Mouse (Mus musculus) forebrain, embryonic 16.5 days (tissue): Measurements from ENCODE around the gene Ncf1. TPM values are rescaled to one million over a fixed set of nuclear protein-coding genes. Genes with fewer than 3 reads are reported as not detected.

ENCODE experiments used
- ATAC-seq: fragments of 200-750 bp; cut with Nextera tagmentation; 2 replicates; pipeline ENCODE4 v1.8.0; 2017; ENCODE audit warnings: mild to moderate bottlenecking, moderate library complexity
- H3K27ac ChIP-seq: fragments of 300-500 bp; sonication (generic); 2 replicates; pipeline ENCODE4 v1.5.1; 2014; ENCODE audit warnings: low read length, control low read depth
- H3K27me3 ChIP-seq: fragments of 300-500 bp; sonication (generic); replicated peaks from 2 replicates; pipeline ENCODE4 v1.6.1; 2014; ENCODE audit warnings: low read length; ENCODE audit not compliant: control insufficient read depth, insufficient read depth
- H3K36me3 ChIP-seq: fragments of 300-500 bp; sonication (generic); 2 replicates; pipeline ENCODE4 v1.6.1; 2014; ENCODE audit not compliant: control insufficient read depth, insufficient read depth
- H3K4me1 ChIP-seq: fragments of 300-500 bp; sonication (generic); replicated peaks from 2 replicates; pipeline ENCODE4 v1.6.1; 2014; ENCODE audit warnings: low read length; ENCODE audit not compliant: control insufficient read depth, insufficient read depth
- H3K4me2 ChIP-seq: fragments of 300-500 bp; sonication (generic); 2 replicates; pipeline ENCODE4 v1.6.1; 2014; ENCODE audit warnings: mild to moderate bottlenecking, low read length, control low read depth
- H3K4me3 ChIP-seq: fragments of 300-500 bp; sonication (generic); replicated peaks from 2 replicates; pipeline ENCODE4 v1.5.1; 2014; ENCODE audit warnings: mild to moderate bottlenecking, low read length, control low read depth
- H3K9ac ChIP-seq: fragments of 300-500 bp; sonication (generic); replicated peaks from 2 replicates; pipeline ENCODE4 v1.6.1; 2014; ENCODE audit warnings: low read depth, low read length, control low read depth
- H3K9me3 ChIP-seq: fragments of 300-500 bp; sonication (generic); 2 replicates; pipeline ENCODE4 v1.6.1; 2016; ENCODE audit warnings: low read length; ENCODE audit not compliant: control insufficient read depth
- WGBS: fragments of 180-500 bp; shearing (Covaris S2); extraction: QIAGEN DNeasy Blood & Tissue Kit; methylation state at CpG from one replicate; pipeline ENCODE4 v1.1.7; 2014; 5-methylcytosine and 5-hydroxymethylcytosine counted together
- polyA plus RNA-seq: library from polyadenylated mRNA; unstranded; fragments of >200 nt; fragmentation: Nextera tagmentation; extraction: Ambion mirVana; gene quantifications from 2 replicates; pipeline ENCODE4 v1.2.1, GENCODE M21; 2015

The Ncf1 gene
- polyA plus RNA-seq, 1 experiment from 2014 or later: 1.8 TPM

DNA sequence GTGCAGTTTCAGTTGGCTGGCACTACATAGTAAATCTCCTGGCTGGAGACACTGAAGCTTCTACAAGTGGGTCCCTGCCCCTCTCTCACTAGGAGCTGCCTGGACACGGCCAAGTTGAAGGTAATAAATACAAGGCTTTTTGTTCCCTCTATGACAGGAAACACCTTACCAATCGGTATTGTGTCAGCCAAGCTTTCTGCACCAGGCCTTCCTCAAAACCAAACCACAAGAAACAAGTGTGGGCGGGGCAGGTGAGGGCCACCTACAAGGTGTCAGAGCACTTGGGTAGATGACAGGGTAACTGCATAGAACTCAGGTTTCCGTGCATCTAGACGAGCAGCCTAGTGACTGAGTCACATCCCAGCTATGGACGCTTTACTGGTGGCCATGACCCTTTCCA, 7.4 kb upstream of the Ncf1 start:
- H3K27me3 ChIP-seq: no peaks in the 10 kb centered on the region
- H3K9me3 ChIP-seq: no peaks in the 10 kb centered on the region
- no peak overlapping the region for H3K9ac ChIP-seq
- no peak overlapping the region for H3K27ac ChIP-seq
- peaks cover 50% of the 10 kb centered on the region for H3K36me3 ChIP-seq
- no peak overlapping the region for H3K4me2 ChIP-seq
- H3K4me1 ChIP-seq: peaks cover 12% of the 10 kb centered on the region
- no peak for ATAC-seq
- WGBS: 87% methylated on average over 6 of the region's 6 CpGs
- no peak overlapping the region for H3K4me3 ChIP-seq

DNA sequence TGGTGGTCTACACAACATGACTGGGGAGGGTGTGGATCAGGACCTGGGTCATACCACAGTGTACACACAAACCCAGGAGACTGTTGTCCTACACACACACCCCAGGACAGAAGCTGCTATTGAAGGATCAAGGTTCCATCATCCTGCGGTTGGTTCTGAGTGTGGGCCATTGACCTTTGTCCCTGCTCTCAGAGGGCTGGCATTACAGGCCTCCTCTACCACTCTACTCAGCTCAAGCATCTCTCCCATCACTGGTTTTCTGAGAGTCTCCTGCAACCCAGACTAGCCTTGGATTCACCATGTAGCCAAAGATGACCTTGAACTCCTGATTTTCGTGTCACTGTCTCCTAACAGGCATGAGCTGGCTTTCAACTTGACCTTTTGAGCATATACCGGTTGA, 6.8 kb upstream of the Ncf1 start:
- Histone ChIP-seq H3K27ac (no peak overlapping the region), H3K4me1 (peaks cover 12% of the 10 kb centered on the region), H3K4me3 (no peak overlapping the region), H3K36me3 (peaks cover 47% of the 10 kb centered on the region), H3K9ac (no peak overlapping the region), H3K4me2 (no peak overlapping the region), H3K9me3 (no peaks in the 10 kb centered on the region), H3K27me3 (no peaks in the 10 kb centered on the region)
- WGBS: 93% methylated on average over 3 of the region's 3 CpGs
- no peak for ATAC-seq

DNA sequence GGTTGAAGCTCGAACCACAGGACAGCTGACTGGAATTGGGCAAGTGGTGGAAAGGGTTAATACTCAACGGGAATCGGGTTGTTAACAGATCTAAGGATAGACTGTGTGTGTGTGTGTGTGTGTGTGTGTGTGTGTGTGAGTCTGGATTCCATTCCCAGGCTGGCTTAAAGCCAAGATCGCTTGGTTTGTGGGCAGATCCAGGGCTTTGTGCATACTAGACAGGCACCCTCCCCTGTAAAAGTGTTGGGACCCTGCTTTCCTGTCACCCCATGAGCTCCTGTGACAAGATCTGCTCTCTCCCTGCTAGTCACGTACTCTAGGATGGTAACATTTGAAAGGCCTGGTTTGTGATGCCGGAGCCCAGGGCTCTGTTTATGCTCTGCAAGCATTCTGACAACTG, 5.7 kb upstream of the Ncf1 start:
- H3K36me3 ChIP-seq: peaks cover 36% of the 10 kb centered on the region
- no peaks in the 10 kb centered on the region for H3K9me3 ChIP-seq

DNA sequence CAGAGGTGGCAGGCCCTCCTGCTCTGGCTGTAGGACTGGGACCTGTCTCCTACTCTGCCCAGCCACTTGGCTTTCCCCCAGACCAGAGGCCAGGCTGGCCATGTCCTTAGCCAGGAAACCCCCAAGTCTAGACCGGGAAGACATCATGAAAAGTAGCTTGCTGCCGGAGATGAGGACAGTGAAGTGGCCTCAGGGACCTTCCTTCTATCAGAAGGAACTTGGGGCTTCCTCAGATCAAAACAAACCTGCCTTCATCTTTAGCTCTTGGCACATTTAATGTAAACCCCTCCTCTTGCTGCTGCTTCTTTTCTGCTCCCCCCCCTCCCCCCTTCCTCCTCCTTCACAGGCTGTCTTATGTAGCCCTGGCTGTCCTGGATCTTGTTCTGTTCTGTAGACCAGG, 4.8 kb upstream of the Ncf1 start:
- whole genome bisulfite sequencing: 58% methylated on average over 2 of the region's 2 CpGs
- Histone ChIP-seq H3K4me1 (peaks cover 12% of the 10 kb centered on the region), H3K4me3 (no peak overlapping the region), H3K9ac (no peak overlapping the region), H3K36me3 (peaks cover 27% of the 10 kb centered on the region), H3K9me3 (no peaks in the 10 kb centered on the region), H3K27me3 (no peaks in the 10 kb centered on the region), H3K27ac (no peak overlapping the region), H3K4me2 (no peak overlapping the region)
- no peak for ATAC-seq

More for the DNA sequence above, 5.7 kb upstream of the Ncf1 start:
- ATAC-seq: peak; percentile 27
- Histone ChIP-seq H3K9ac (peak overlapping the region; percentile 20; the same call in 1 of the 2 replicates), H3K4me1 (peaks cover 12% of the 10 kb centered on the region), H3K4me3 (no peak overlapping the region), H3K4me2 (no peak overlapping the region), H3K27ac (peak overlapping the region; percentile 75), H3K27me3 (no peaks in the 10 kb centered on the region)
- 20% methylated on average over 6 of the region's 6 CpGs for WGBS

DNA sequence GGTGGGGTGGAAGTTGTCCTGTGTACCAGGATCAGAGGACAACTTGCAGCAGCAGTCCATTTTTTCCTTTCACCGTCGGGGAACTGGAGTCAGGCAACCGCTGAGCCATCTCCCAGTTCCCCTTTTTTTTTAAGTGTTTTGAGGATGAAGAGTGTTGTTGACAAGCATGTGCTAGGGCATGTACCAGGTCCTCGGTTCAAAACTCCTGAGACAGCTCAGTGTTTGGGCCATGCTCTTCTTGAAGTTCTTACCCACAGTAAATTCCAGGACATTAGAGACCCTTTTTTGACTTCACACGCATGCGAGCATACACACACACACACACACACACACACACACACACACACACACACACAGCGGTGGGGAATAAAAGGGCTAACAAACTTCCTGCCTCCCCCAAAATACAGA, 3.8 kb upstream of the Ncf1 start:
- ATAC-seq: no peak
- 67% methylated on average over 7 of the region's 7 CpGs for WGBS

DNA sequence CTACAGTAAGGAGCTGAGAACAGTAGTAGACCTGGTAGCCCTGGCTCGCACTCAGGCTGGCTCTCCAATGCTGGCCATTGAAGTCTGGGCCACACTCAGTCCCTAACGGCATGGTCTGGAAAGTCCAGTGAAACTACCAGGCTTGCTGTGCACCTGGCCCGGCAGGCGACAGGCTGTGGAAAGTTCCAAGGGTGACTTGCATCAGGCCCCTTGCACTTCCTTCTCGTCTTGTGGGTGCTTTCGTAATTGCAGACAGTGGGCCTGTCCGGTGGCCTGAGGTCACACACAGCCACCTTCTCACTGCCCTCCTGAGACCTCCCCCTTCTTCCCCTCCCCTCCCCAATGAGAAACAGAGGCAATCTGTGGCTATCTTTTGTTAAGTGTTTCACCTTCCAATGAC, 3.1 kb upstream of the Ncf1 start:
- Histone ChIP-seq H3K36me3 (peaks cover 15% of the 10 kb centered on the region), H3K9ac (no peak overlapping the region), H3K27ac (no peak overlapping the region), H3K27me3 (no peaks in the 10 kb centered on the region), H3K4me3 (no peak overlapping the region), H3K9me3 (no peaks in the 10 kb centered on the region), H3K4me2 (no peak overlapping the region), H3K4me1 (peaks cover 12% of the 10 kb centered on the region)
- 50% methylated on average over 7 of the region's 7 CpGs for WGBS
- ATAC-seq: no peak

More for the DNA sequence above, 3.8 kb upstream of the Ncf1 start:
- Histone ChIP-seq H3K4me1 (peaks cover 12% of the 10 kb centered on the region), H3K27me3 (no peaks in the 10 kb centered on the region), H3K36me3 (peaks cover 18% of the 10 kb centered on the region), H3K9me3 (no peaks in the 10 kb centered on the region), H3K27ac (no peak overlapping the region), H3K4me3 (no peak overlapping the region), H3K9ac (no peak overlapping the region), H3K4me2 (no peak overlapping the region)

DNA sequence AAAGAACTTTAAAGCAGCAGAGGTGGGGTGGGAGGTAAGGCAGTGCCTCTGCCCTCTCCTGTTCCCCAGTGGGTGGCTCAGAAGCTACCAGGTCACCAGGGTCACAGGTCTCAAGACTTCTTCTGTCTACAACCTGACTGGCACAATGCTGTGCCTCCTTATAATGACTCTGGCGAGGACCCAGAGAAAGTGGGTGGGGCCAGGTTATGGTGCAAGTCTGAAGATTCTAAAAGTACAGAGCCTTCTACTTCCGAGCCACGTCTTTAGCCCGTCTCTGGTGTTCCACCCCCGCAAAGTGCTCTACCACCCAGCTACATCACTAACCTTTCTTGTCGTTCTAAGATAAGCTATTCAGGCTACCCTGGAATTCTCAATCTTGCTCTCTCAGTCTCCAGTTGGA, 2.7 kb upstream of the Ncf1 start:
- Histone ChIP-seq H3K9ac (no peak overlapping the region), H3K9me3 (no peaks in the 10 kb centered on the region), H3K4me2 (no peak overlapping the region), H3K4me1 (peaks cover 12% of the 10 kb centered on the region), H3K27ac (no peak overlapping the region), H3K27me3 (no peaks in the 10 kb centered on the region), H3K36me3 (peaks cover 11% of the 10 kb centered on the region), H3K4me3 (no peak overlapping the region)
- ATAC-seq: no peak
- 79% methylated on average over 6 of the region's 6 CpGs for WGBS

DNA sequence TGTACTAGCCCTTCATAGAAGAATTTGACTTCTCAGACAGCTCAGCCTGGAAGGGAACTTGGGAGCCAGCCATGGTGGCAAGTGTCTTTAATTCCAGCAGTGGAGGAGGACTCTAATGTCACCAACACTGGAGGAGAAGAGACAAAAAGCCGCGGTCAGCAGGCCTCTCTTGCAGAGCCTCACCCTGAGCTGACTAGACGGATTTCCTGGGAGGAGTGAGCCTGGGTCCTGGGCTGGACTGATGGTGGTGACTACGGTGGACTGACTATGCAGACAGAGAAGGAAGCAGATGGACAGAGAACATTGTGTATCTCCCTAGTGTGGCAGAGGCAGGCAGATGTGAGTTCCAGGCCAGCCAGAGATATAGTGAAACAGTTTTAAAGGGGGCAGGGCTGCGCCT, 2.0 kb upstream of the Ncf1 start:
- WGBS: 82% methylated on average over 5 of the region's 5 CpGs

DNA sequence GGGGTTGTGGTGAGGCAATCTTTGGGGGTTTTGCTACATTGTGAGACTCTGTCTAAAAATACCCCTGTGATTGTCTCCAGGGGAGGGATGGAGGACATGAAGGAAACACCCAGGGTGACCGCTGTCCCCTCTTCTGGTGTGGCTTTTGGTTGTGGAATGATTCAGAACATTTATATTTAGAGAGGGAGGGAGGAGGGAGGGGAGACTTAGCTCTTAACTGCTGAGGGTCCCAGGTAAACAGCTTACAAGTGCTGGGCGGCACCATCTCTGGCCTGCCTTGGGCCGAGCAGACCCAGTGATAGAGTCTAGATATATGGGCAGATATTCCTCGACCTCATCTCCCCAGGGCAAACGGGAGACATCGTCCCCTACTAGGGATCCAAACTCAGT, 1.2 kb downstream of the Ncf1 start:
- Histone ChIP-seq H3K4me2 (no peak overlapping the region), H3K4me3 (no peak overlapping the region), H3K4me1 (no peaks in the 10 kb centered on the region), H3K27ac (no peak overlapping the region), H3K36me3 (no peaks in the 10 kb centered on the region), H3K9me3 (no peaks in the 10 kb centered on the region), H3K9ac (no peak overlapping the region), H3K27me3 (0 out of 2 replicates have a peak, but pooled peaks cover under 1% of the 10 kb centered on the region)
- no peak for ATAC-seq
- whole genome bisulfite sequencing: 85% methylated on average over 6 of the region's 6 CpGs

More for the DNA sequence above, 2.0 kb upstream of the Ncf1 start:
- H3K9me3 ChIP-seq: no peaks in the 10 kb centered on the region
- H3K4me2 ChIP-seq: no peak overlapping the region
- H3K27me3 ChIP-seq: no peaks in the 10 kb centered on the region
- H3K4me3 ChIP-seq: no peak overlapping the region
- ATAC-seq: no peak
- H3K36me3 ChIP-seq: peaks cover 4% of the 10 kb centered on the region
- no peak overlapping the region for H3K27ac ChIP-seq
- peaks cover 12% of the 10 kb centered on the region for H3K4me1 ChIP-seq
- H3K9ac ChIP-seq: no peak overlapping the region

DNA sequence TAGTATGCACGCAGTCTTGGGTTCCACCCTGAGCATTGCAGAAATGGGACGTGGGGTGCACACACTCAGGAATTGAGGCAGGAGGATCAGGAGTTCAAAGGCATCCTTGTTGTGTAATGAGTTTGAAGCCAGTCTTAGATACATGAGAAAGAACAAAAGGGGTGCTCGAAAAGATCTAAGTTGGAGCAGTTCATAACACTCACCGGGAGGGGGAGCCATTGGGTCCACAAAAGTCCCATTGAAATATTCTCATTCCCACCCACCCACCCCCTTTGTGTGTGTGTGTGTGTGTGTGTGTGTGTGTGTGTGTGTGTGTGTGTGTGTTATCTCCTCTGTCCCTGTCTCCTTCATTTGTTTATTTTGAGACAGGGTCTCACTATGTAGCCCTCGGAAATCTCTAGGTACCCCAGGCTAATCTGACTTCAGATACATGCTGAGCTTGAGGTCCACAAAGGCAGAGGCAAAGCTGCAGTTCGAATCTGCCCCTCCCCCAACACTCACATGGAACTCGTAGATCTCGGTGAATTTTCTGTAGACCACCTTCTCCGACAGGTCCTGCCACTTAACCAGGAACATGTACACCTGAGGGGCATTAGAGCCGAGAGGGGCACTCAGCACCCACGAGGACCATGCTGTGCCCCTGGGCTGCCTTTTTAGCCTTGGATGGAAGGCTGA, 1.7 kb downstream of the Ncf1 start:
- H3K4me3 ChIP-seq: no peak overlapping the region
- no peak overlapping the region for H3K4me2 ChIP-seq
- H3K4me1 ChIP-seq: no peaks in the 10 kb centered on the region
- no peak for ATAC-seq
- 40% methylated on average over 11 of the region's 11 CpGs for WGBS
- no peak overlapping the region for H3K9ac ChIP-seq
- H3K27me3 ChIP-seq: 0 out of 2 replicates have a peak, but pooled peaks cover 4% of the 10 kb centered on the region
- no peaks in the 10 kb centered on the region for H3K36me3 ChIP-seq
- no peak overlapping the region for H3K27ac ChIP-seq
- no peaks in the 10 kb centered on the region for H3K9me3 ChIP-seq
